Mouse (Mus musculus): Measurements from ENCODE around the gene Creg2. TPM values are rescaled to one million over a fixed set of nuclear protein-coding genes. Genes with fewer than 3 reads are reported as not detected.

Gene Creg2
- polyA plus RNA-seq, 2 experiments = 0.01 TPM; not detected in 1

DNA sequence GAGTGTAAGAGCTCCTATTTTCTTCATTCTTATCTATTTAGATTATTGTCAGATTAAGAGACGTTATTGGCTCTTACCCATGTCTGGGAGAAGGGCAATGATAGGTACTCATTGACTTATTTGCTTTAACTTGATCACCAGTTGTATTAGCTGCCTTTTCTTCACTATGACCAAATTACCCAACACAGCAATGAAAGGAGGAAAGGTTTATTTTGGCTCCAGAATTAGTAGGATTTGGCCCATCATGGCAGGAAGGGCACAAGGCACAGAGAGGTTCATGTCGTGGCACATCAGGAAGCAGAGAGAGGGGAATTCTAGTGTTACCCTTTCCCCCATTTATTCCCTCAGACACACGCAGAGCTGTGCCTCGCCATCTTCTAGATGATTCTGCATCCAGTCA lies 1.8 kb upstream of the Creg2 start:
- ATAC-seq (ENCODE audit: insufficient read depth) (no peak), DNase-seq (ENCODE audit: low read depth in 3 of 3, low spot score in 3 of 3) (no peak)
- no peak overlapping the region for H3K4me3 ChIP-seq (ENCODE audit: insufficient read depth in 1 of 2, low read depth in 2 of 2, low read length in 2 of 2)
- no peaks in the 10 kb centered on the region for H3K4me1 ChIP-seq (replicated peaks; ENCODE audit: control insufficient read depth in 2 of 2, insufficient read depth in 2 of 2, low read length in 1 of 2)
- TF ChIP-seq CTCF (IDR thresholded peaks at IDR 0.05; ENCODE audit: low read depth) (no peak), EP300 (IDR thresholded peaks at IDR 0.05; ENCODE audit: low read depth) (no peak)
- no peak overlapping the region for H3K9ac ChIP-seq (replicated peaks)
- no peak overlapping the region for H3K4me2 ChIP-seq (ENCODE audit: low read depth)
- 45% methylated on average over 4 of the region's 4 CpGs for WGBS (ENCODE audit: insufficient replicate concordance)
- H3K36me3 ChIP-seq (replicated peaks; ENCODE audit: control insufficient read depth, insufficient read depth, low read depth) = no peaks in the 10 kb centered on the region
- peaks cover 28% of the 10 kb centered on the region for H3K27me3 ChIP-seq (ENCODE audit: control insufficient read depth, insufficient read depth, low read length)
- no peak overlapping the region for H3K27ac ChIP-seq
- no peaks in the 10 kb centered on the region for H3K9me3 ChIP-seq (ENCODE audit: control insufficient read depth, low read length)

DNA sequence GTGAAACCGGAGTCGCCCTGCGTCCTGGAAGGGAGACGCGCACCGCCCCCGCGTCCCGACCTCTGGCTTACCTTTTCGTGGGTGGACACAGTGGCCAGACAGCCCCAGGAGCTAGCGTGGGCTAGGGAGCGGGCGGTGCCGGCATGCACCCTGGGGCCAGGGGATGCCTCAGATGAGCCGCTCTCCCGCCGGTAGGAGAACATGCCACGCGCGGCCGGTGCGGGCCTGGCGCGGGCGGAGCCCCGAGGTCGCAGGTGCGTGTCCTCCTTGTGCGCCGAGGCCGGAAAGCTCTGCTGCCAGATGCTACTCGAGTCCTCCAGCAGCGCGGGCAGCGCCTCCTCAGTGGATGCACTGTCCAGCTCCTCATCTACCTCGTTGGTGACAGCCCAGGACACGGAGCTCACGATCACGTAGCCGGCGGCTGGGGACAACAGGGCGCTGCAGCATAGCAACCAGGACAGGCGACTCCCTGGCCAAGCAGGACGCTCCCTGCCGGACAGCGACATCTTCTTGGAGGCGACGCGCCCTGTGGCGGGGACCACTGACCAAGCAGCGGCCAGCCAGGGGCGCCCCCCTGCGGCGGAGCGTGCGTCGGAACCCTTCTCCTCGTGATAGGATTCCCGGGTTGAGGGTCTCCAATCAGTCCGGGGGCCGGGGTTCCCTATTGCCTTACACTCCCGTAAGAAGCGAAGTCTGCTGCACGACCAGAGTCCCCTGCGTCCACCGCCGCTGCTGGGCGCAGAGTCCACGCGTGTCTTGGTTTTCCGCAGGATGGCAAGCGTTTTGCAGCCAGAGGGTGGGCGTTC lies 636 bp downstream of the Creg2 start:
- DNase-seq (ENCODE audit: low read depth in 3 of 3, low spot score in 3 of 3) (no peak), ATAC-seq (ENCODE audit: insufficient read depth) (no peak)
- Histone ChIP-seq H3K9me3 (ENCODE audit: control insufficient read depth, low read length) (no peaks in the 10 kb centered on the region), H3K4me1 (replicated peaks; ENCODE audit: control insufficient read depth in 2 of 2, insufficient read depth in 2 of 2, low read length in 1 of 2) (no peaks in the 10 kb centered on the region), H3K4me2 (ENCODE audit: low read depth) (peak overlapping the region; percentile 61), H3K36me3 (replicated peaks; ENCODE audit: control insufficient read depth, insufficient read depth, low read depth) (no peaks in the 10 kb centered on the region), H3K4me3 (ENCODE audit: insufficient read depth in 1 of 2, low read depth in 2 of 2, low read length in 2 of 2) (peak overlapping the region in 1 of 2 experiments; percentile 45; a peak in 2 of 4 replicates), H3K27ac (no peak overlapping the region), H3K9ac (replicated peaks) (no peak overlapping the region), H3K27me3 (ENCODE audit: control insufficient read depth, insufficient read depth, low read length) (peaks cover 28% of the 10 kb centered on the region)
- WGBS (ENCODE audit: insufficient replicate concordance) = 2% methylated on average over 73 of the region's 73 CpGs
- peak; percentile 73 for TF ChIP-seq CTCF (IDR thresholded peaks at IDR 0.05; ENCODE audit: low read depth)
- no peak for TF ChIP-seq EP300 (IDR thresholded peaks at IDR 0.05; ENCODE audit: low read depth)

DNA sequence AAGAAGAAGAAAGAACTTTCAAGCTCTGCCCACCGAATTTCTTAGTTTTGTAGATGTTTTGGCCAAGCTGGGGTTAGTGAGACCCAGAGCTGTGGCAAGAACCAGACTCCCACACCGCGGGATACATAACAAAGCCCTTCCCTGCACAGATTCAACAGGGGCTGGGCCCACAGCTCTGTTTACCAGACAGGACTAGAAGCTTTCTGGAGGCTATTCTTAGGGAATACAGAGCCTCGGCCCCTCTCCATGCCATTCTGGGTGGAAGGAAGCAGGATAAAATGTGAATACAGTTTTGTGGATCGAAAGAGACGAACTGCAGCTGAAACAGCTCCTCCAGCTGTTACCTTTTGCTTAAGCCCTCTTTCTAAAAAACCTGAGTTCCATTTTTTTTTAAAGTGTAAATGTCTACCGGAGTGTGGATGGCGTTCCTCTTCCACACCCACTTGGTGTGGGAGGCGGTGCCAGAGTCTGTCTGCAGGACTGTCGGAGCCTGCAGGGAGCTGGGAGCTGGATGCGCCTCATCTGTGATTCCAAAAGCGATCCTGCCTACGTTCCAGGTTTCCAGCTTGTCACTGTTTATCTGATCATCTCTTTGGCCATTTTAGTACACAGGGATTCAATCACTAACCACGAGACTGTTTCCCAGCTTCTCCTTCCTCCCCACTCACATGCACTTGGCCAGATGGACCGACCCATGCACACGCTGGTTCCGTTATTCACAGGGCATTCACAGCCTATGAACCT lies 1.4 kb downstream of the Creg2 start:
- Histone ChIP-seq H3K27me3 (ENCODE audit: control insufficient read depth, insufficient read depth, low read length) (peaks cover 28% of the 10 kb centered on the region), H3K9ac (replicated peaks) (no peak overlapping the region)
- ATAC-seq (ENCODE audit: insufficient read depth) = no peak

DNA sequence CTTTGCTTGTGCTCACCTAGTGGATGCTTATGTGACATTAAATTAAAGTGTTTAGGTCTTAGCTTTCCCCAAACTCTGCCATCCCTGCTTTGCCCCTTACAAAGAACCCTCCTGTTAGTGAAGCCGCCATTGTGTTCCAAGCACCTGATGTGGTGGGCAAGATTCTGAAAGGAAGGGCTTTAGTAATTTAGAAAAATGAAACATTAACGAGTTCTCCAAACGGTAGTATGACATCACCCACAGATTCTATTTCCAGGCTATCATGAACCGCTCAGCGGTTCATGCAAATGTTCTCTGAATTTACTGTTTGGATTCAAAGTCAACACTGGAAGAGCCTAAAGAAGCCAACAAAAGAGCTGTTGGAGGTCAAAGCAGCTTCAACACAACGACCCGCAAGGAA lies 2.7 kb downstream of the Creg2 start:
- no peaks in the 10 kb centered on the region for H3K36me3 ChIP-seq (replicated peaks; ENCODE audit: control insufficient read depth, insufficient read depth, low read depth)
- TF ChIP-seq CTCF (IDR thresholded peaks at IDR 0.05; ENCODE audit: low read depth) (no peak), EP300 (IDR thresholded peaks at IDR 0.05; ENCODE audit: low read depth) (no peak)
- H3K9me3 ChIP-seq (ENCODE audit: control insufficient read depth, low read length) = no peaks in the 10 kb centered on the region
- H3K4me2 ChIP-seq (ENCODE audit: low read depth) = no peak overlapping the region
- no peak for ATAC-seq (ENCODE audit: insufficient read depth)
- no peak for DNase-seq (ENCODE audit: low read depth in 3 of 3, low spot score in 3 of 3)
- 63% methylated on average over 7 of the region's 7 CpGs for WGBS (ENCODE audit: insufficient replicate concordance)
- H3K4me1 ChIP-seq (replicated peaks; ENCODE audit: control insufficient read depth in 2 of 2, insufficient read depth in 2 of 2, low read length in 1 of 2) = peaks cover 0 to 5% of the 10 kb centered on the region in 2 experiments; a peak in 1 of 4 replicates
- no peak overlapping the region for H3K27ac ChIP-seq
- no peak overlapping the region for H3K4me3 ChIP-seq (ENCODE audit: insufficient read depth in 1 of 2, low read depth in 2 of 2, low read length in 2 of 2)
- H3K27me3 ChIP-seq (ENCODE audit: control insufficient read depth, insufficient read depth, low read length) = peaks cover 28% of the 10 kb centered on the region
- H3K9ac ChIP-seq (replicated peaks) = no peak overlapping the region

More for the DNA sequence above, 1.4 kb downstream of the Creg2 start:
- TF ChIP-seq CTCF (IDR thresholded peaks at IDR 0.05; ENCODE audit: low read depth) (no peak), EP300 (IDR thresholded peaks at IDR 0.05; ENCODE audit: low read depth) (no peak)
- Histone ChIP-seq H3K9me3 (ENCODE audit: control insufficient read depth, low read length) (no peaks in the 10 kb centered on the region), H3K4me2 (ENCODE audit: low read depth) (peak overlapping the region; percentile 61), H3K36me3 (replicated peaks; ENCODE audit: control insufficient read depth, insufficient read depth, low read depth) (no peaks in the 10 kb centered on the region), H3K4me1 (replicated peaks; ENCODE audit: control insufficient read depth in 2 of 2, insufficient read depth in 2 of 2, low read length in 1 of 2) (no peaks in the 10 kb centered on the region; a peak in 1 of 4 replicates), H3K4me3 (ENCODE audit: insufficient read depth in 1 of 2, low read depth in 2 of 2, low read length in 2 of 2) (peak overlapping the region in 1 of 2 experiments; percentile 45; a peak in 2 of 4 replicates), H3K27ac (no peak overlapping the region)
- no peak for DNase-seq (ENCODE audit: low read depth in 3 of 3, low spot score in 3 of 3)
- WGBS (ENCODE audit: insufficient replicate concordance) = 18% methylated on average over 17 of the region's 17 CpGs
